Mouse (Mus musculus): ENCODE data around the gene Gcnt2. TPM values are rescaled to one million over a fixed set of nuclear protein-coding genes. Genes with fewer than 3 reads are reported as not detected.

The Gcnt2 gene
- total RNA-seq, 1 experiment from 2014 or later, result 97.6 TPM

DNA sequence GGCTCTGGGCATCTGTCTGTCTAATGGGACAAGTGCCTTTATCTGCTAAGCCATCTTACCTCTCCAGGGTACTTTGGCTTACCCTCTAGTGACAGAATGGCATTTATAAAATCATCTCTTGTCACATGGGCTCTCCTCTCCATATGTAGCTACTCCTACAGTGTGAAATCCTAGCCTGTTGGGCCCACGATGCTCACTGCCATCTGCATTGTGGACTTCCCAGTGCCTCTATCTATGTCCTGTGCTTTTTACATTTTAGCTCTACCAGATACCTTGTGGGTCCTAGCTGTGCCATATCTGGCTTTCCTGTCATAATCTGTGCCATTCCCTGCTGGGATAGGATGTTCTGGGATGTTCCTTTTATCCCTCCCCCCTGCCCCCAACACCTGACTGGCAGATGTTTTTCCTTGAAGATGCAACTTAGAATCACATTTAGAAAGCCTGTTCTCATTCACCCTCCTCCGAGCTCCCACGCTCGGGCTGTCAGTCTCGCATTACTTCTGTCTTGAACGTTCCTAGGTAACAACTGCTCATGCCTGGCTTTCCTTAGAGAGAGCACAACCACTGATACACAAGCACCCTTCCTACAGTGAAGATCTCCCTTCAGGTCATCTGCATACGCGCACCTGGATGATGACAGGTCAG, 39.9 kb downstream of the Gcnt2 start:
- ATAC-seq (replicated peaks; ENCODE audit: insufficient number of reproducible peaks, low FRiP score, low TSS enrichment, poor library complexity, severe bottlenecking), result no peak

DNA sequence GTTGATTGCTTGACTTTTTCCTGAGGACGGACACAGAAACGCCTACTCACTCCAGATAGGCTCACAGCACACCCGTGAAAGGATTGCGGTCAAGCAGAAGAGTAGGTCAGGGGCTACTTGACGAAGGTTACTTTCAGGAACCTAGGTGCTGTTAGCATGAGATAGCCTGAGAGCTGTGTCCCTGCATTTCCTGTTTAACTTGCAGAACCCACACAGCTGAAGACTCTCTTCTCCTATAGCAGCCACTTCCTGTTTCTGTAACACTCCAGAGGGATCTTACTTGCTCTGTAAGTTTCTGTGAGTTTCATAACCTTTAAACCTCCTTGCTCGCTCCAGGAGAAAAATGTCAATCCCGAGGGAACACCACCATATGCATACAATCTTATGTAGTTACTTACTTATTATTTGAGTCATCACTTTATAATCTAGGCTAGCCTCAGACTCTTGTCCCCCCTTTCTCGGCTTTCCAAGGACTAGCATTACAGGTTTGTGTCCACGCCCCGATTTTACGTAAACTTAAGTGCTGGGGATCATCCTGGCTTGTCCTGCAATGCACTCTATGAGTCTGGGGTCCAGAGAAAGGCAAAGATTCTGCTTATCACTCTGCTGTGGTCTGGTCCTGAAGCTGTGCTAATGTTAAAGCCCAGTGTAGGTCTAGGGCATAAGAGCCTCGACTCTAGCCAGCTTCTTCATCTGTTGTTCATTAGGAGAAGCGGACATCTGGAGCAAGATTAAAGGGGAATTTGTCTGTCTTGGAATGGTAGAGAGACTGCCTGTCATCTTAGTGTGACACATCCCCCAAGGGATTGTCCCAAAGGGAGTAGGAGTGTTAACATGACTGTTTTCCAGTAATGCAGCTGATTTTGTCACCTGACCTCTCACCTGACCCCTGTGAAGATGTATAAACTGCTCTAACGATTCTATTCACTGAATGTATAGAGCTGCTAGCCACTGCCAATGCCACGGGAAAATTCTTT, 40.7 kb downstream of the Gcnt2 start:
- peak; percentile 77 for ATAC-seq (replicated peaks; ENCODE audit: insufficient number of reproducible peaks, low FRiP score, low TSS enrichment, poor library complexity, severe bottlenecking)

DNA sequence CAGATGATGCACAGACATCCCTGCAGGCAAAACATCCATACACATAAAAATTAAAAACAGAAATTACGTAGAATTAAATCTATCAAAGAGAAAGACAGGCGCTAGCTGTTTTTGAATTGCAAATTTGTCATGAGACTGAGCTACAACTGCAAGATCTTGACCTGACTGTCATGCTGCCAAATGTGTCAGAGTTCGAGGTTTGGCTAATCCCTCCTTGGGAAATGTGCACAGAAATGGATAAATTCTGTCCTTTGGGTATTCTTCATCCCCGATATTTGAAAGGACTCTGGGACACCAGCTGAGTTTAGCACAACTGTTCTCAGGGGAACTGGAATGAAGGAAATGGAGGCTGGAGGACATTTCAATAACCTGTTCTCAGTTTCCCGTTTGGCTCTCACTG, 41.7 kb downstream of the Gcnt2 start:
- ATAC-seq (replicated peaks; ENCODE audit: insufficient number of reproducible peaks, low FRiP score, low TSS enrichment, poor library complexity, severe bottlenecking), result no peak

DNA sequence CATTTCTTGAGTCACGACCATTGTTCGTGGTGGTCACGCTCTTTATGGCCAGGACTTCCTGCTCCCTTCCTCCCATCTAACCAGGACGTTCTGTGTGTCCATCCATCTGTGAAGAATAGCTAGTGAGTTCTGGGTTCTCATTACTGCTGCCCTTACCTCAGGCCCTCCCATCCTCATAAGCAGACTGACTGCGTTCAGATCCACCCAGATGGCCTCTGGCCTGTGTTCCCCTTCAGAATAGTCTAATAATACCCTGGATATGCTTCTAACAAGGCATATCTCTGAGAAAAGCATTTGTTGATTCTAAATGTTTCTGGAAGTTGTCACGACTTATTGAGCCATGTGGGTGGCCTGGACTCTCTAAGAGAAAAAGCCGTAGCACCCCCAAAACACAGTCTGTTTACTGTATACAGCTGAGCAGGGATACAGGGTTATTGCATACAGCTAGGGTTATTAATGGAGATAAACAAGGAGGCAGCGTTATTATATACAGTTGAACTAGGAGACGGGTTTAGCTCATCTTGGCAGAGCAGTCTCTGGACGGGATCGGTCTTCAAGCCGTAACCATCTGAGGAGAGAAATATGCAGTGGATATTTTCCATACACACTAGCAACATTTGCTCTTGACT, 42.4 kb downstream of the Gcnt2 start:
- ATAC-seq (replicated peaks; ENCODE audit: insufficient number of reproducible peaks, low FRiP score, low TSS enrichment, poor library complexity, severe bottlenecking), result no peak

DNA sequence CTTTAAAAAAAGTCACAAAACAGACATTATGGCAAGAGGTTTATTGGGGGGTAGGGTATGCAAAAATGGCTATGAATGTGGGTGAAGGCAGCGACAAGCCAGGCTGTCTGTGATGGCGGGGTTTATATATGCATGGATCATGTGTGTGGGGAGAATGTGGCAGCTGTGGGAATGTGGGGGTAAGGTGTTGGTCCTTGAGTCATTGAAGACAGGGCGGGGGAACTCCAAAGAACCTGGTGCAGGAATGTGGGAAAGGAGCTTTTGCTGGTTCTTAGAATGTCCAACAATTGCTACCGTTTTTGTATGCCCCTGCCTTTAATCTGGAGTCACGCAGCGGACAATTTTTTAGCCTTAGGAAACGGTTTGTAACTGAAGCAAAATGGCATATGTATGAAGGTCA, 44.5 kb downstream of the Gcnt2 start:
- no peak for ATAC-seq (replicated peaks; ENCODE audit: insufficient number of reproducible peaks, low FRiP score, low TSS enrichment, poor library complexity, severe bottlenecking)

- ATAC-seq (replicated peaks; ENCODE audit: insufficient number of reproducible peaks, low FRiP score, low TSS enrichment, poor library complexity, severe bottlenecking), result no peak
These were observed 47.0 kb downstream of the Gcnt2 start for GRCm38 (mm10) chr13:40906528-40906927.

- ATAC-seq (replicated peaks; ENCODE audit: insufficient number of reproducible peaks, low FRiP score, low TSS enrichment, poor library complexity, severe bottlenecking), result no peak
These were observed 47.7 kb downstream of the Gcnt2 start for GRCm38 (mm10) chr13:40907274-40907673.

- no peak for ATAC-seq (replicated peaks; ENCODE audit: insufficient number of reproducible peaks, low FRiP score, low TSS enrichment, poor library complexity, severe bottlenecking)
These were observed 48.5 kb downstream of the Gcnt2 start for GRCm38 (mm10) chr13:40908044-40908443.

GRCm38 (mm10) chr13:40909060-40909459, 49.5 kb downstream of the Gcnt2 start:
- peak; percentile 49; the same call in 1 of the 2 replicates for ATAC-seq (replicated peaks; ENCODE audit: insufficient number of reproducible peaks, low FRiP score, low TSS enrichment, poor library complexity, severe bottlenecking)

DNA sequence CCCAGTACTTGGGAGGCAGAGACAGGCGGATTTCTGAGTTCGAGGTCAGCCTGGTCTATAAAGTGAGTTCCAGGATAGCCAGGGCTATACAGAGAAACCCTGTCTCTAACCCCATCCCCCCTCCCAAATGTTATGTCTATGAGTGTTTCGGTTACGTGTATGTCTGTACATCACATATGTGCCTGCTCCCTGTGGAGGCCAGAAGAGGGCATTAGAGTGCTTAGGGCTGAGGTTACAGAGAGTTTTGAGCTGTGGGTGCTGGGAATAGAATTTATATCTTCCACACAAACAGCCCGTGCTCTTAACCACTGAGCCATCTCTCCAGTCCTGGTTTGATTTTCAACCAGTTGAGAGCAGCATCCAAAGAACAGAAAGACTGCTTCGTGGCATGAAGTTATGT, 50.5 kb downstream of the Gcnt2 start:
- no peak for ATAC-seq (replicated peaks; ENCODE audit: insufficient number of reproducible peaks, low FRiP score, low TSS enrichment, poor library complexity, severe bottlenecking)

- ATAC-seq (replicated peaks; ENCODE audit: insufficient number of reproducible peaks, low FRiP score, low TSS enrichment, poor library complexity, severe bottlenecking), result no peak
These were observed 52.4 kb downstream of the Gcnt2 start for GRCm38 (mm10) chr13:40911951-40912350.

DNA sequence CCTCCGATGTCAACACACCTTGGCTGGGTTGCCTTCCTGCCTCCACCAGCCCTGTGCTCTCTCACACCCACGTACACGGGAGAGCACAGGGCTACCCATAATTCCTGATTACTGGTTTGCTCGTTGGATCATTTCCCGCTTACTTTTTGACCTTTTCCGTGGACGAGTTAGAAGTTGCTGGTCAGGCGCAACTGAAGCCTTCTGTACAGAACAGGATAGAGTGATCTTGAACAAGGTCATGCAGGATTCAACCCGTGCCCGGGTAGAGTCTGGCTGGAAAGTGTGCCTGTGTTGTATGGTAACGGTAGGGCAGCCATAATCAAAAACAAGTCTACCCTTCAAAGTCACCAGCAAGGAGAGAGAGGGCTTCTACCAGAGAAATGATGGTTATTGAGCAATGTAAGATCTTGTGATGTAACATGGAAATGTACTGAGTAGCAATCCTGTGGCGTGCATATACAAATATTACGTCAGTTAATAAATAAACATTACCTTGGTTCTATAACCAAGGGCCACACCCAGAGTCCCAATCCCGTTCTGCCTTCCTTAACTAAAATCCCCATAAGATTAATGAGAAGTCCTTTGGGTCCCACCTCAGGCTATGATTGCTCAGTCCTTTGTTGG, 54.0 kb downstream of the Gcnt2 start:
- no peak for ATAC-seq (replicated peaks; ENCODE audit: insufficient number of reproducible peaks, low FRiP score, low TSS enrichment, poor library complexity, severe bottlenecking)

- peak; percentile 34; the same call in 1 of the 2 replicates for ATAC-seq (replicated peaks; ENCODE audit: insufficient number of reproducible peaks, low FRiP score, low TSS enrichment, poor library complexity, severe bottlenecking)
These were observed 54.6 kb downstream of the Gcnt2 start for GRCm38 (mm10) chr13:40914053-40914585.

- 0 out of 2 replicates have a peak, but pooled peaks have one; percentile 7 for ATAC-seq (replicated peaks; ENCODE audit: insufficient number of reproducible peaks, low FRiP score, low TSS enrichment, poor library complexity, severe bottlenecking)
These were observed 57.0 kb downstream of the Gcnt2 start for GRCm38 (mm10) chr13:40916321-40917160.

GRCm38 (mm10) chr13:40917161-40918091, 57.9 kb downstream of the Gcnt2 start:
- peak; percentile 37 for ATAC-seq (replicated peaks; ENCODE audit: insufficient number of reproducible peaks, low FRiP score, low TSS enrichment, poor library complexity, severe bottlenecking)

DNA sequence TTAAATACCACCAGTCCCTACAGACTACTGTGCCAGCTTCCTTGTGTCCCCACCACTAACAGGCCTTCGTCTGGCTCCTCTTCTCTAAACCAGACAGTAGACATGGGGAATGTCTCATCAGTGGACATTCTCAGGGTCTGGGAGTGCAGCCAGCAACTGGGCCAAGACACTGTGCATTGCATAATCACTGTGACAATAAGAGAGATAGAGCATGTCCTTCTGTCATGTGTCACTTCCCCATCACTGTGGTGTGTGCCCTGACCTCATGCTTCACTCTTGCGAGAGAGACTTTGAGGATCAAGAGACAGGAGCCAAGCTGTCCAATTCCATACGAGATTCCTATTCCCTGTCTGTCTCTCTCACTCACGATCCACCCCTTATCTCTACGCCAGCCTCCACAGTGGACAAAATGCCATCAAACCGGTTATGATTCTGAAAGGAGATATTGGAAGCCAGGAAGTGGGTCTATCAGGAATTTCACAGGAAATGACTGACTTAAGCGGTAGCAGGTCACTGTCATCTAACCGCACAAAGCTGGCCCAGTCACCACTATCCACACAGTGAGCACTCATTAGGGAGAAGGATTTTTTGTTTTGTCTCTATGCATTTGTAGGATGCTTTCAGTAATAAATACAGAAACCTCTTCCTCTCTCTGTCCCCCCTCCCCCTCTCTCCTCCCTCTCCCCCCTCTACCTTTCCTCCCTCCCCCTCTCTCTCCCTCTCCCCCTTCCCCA, 61.9 kb downstream of the Gcnt2 start:
- peak; percentile 86 for ATAC-seq (replicated peaks; ENCODE audit: insufficient number of reproducible peaks, low FRiP score, low TSS enrichment, poor library complexity, severe bottlenecking)

Data from monocyte, adult 5-6 weeks (primary cell).